Mouse (Mus musculus) ES-Bruce4 (cell line): ENCODE measurements at regions not wholly inside any gene's neighbourhood (a gene's known extent, or its start where the extent isn't known, plus 50 kb on each side); places are given as distances from the start of the nearest gene placed in this dataset.

Experiments
- CTCF ChIP-seq: IDR thresholded peaks from one replicate; pipeline ENCODE4 v1.8.1; 2011; ENCODE audit warnings: low read depth, low read length
- POLR2A ChIP-seq: IDR thresholded peaks from one replicate; pipeline ENCODE4 v1.8.1; 2011; ENCODE audit warnings: low read length; ENCODE audit not compliant: insufficient read depth

DNA sequence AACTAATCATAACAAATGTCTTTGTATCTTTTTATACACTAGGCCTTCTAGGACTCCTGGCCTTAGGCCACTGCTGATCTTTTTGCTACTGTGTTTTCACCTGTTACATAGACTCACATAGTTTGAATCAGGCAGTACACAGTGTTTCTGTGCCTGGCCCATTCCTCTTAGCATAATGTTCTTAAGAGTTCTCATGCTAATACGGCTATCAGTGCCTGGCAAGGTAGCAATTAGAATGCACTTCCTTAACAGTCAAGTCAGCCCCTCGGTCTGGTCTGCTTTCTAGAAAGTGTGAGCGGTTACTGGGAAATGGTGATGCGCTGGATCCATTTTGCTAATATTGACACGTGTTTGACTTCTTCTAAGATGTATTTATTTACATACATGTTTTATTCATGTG, 54.2 kb upstream of the Lep start:
- TF ChIP-seq CTCF (no peak), POLR2A (no peak)
